12 mouse cellular contexts compared by ENCODE assay signal in the genomic region with DNA sequence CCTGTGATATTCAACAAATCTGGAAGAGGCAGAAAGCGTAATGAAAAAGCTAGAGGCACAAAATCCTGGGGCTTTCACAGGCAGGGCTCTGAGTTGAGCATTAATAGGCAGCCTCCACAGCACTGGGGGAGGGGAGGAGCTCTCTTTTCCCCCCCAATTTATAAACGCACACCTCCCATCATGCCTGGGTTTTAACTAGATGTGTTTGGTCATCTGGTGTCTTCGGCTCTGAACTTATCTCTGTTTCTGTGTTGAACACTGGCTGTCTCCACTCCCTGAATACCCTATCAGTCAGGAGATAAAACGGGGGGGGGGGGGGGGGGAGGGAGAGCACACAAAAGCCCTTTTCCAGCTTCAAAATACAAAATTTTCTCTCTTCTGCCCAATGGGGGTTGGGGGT. TPM values are rescaled to one million over a fixed set of nuclear protein-coding genes. Genes with fewer than 3 reads are reported as not detected.
DNase-seq lines count a peak whose midpoint lies in the region; ATAC-seq and TF ChIP-seq lines count a peak whose summit lies in the region.
"Had no signal": no experiment of that assay in that cellular context is flagged by ENCODE, and none has a peak within 500 bp of the region (broad histone marks: within the 10 kb centered on the region; RNA-seq: fewer than 3 reads in every experiment).

No protein-coding gene starts in this region.

- no peak overlapping the region for H3K4me3 ChIP-seq in lung, embryonic 14.5 days (ENCODE audit: low read depth, low read length)
- H3K4me3 ChIP-seq in hindbrain, embryonic 10.5 days, result peak overlapping the region; percentile 33
- H3K4me3 ChIP-seq: embryonic facial prominence, embryonic 12.5 days had no signal

- no peak for TF ChIP-seq CTCF in lung, embryonic 14.5 days (IDR thresholded peaks at IDR 0.05; ENCODE audit: low read depth)

- H3K36me3 ChIP-seq in lung, embryonic 14.5 days (ENCODE audit: insufficient read depth), result no peaks in the 10 kb centered on the region
- H3K36me3 ChIP-seq in hindbrain, embryonic 10.5 days, result peaks cover 25% of the 10 kb centered on the region
- H3K36me3 ChIP-seq: embryonic facial prominence, embryonic 12.5 days had no signal

- peak; percentile 64 for ATAC-seq in lung, embryonic 14.5 days (ENCODE audit: insufficient read depth)
- ATAC-seq in megakaryocyte progenitor cell, adult 5-6 weeks (replicated peaks; ENCODE audit: poor library complexity), result peak; percentile 63

- no peak overlapping the region for H3K9ac ChIP-seq in lung, embryonic 14.5 days
- H3K9ac ChIP-seq: embryonic facial prominence, embryonic 12.5 days had no signal

- H3K27ac ChIP-seq in lung, embryonic 14.5 days (ENCODE audit: low read depth), result no peak overlapping the region
- peak overlapping the region; percentile 87 for H3K27ac ChIP-seq in hindbrain, embryonic 10.5 days
- H3K27ac ChIP-seq: macrophage had no signal

- 14% methylated on average over 4 of the region's 4 CpGs for WGBS in lung, embryonic 14.5 days
- WGBS in hindbrain, embryonic 10.5 days, result 9% methylated on average over 4 of the region's 4 CpGs

- H3K4me1 ChIP-seq in lung, embryonic 14.5 days (ENCODE audit: insufficient read depth), result no peaks in the 10 kb centered on the region
- H3K4me1 ChIP-seq in hindbrain, embryonic 10.5 days (replicated peaks), result peaks cover 74% of the 10 kb centered on the region

- no peaks in the 10 kb centered on the region for H3K9me3 ChIP-seq in lung, embryonic 14.5 days (ENCODE audit: low read depth, low read length)
- H3K9me3 ChIP-seq in hindbrain, embryonic 10.5 days, result no peaks in the 10 kb centered on the region
- H3K9me3 ChIP-seq: embryonic facial prominence, embryonic 12.5 days had no signal

- DNase-seq in lung, embryonic 14.5 days, result peak; percentile 55
- DNase-seq in lung, adult 18-20 months, result no peak
- DNase-seq in hindbrain, embryonic 10.5 days (ENCODE audit: low spot score), result peak; percentile 58
- DNase-seq in left cerebral cortex, adult 11 months (ENCODE audit: low spot score), result no peak
- no peak for DNase-seq in adrenal gland, adult 8-10 months
- no peak for DNase-seq in spleen, postnatal 10 days (ENCODE audit: low spot score in 2 of 2)
- DNase-seq in urinary bladder, adult 2 months (ENCODE audit: low spot score), result no peak
- DNase-seq: kidney, postnatal 14 days; left cerebral cortex, postnatal 4 days had no signal

- H3K27me3 ChIP-seq in lung, embryonic 14.5 days (ENCODE audit: insufficient read depth, low read length), result no peaks in the 10 kb centered on the region
- H3K27me3 ChIP-seq in hindbrain, embryonic 10.5 days (ENCODE audit: insufficient read depth, poor library complexity, severe bottlenecking), result no peaks in the 10 kb centered on the region
- H3K27me3 ChIP-seq: embryonic facial prominence, embryonic 12.5 days had no signal

- H3K4me2 ChIP-seq in lung, embryonic 14.5 days, result peak overlapping the region; percentile 27; the same call in 1 of the 2 replicates
- H3K4me2 ChIP-seq: embryonic facial prominence, embryonic 12.5 days had no signal

RNA-seq across cellular contexts. Expression of gene Srgap3, which starts 44.3 kb away (rescaled TPM):
- 5.0 and 5.5 TPM in 2 replicates for polyA plus RNA-seq in lung, embryonic 14.5 days (2014; fragmentation: Nextera tagmentation; extraction: Ambion mirVana)
- 28.0 and 34.7 TPM in 2 replicates for polyA plus RNA-seq in hindbrain, embryonic 10.5 days (2016; fragmentation: Nextera tagmentation; extraction: Ambion mirVana)
- 2.0 and 2.5 TPM in 2 replicates for total RNA-seq in megakaryocyte progenitor cell, adult 5-6 weeks (2015)
- 0.79 and 1.9 TPM in 2 replicates for total RNA-seq in megakaryocyte progenitor cell, adult 5-6 weeks (2017)
- total RNA-seq in adrenal gland, adult 8-10 months (2022), result 10 to 100 TPM; 15.5 to 30.7 (median 22.3) TPM
- polyA plus RNA-seq in urinary bladder, adult 2 months (2012; rRNA removed), result 2.5 and 3.6 TPM in 2 replicates

Comparison
In these comparisons a context has a peak if more than half of its experiments do, and no peak if none do; other contexts are left out.
1. DNase-seq: peak in lung, embryonic 14.5 days (single experiment) and hindbrain, embryonic 10.5 days (single experiment); none in lung, adult 18-20 months (0 of 2), left cerebral cortex, adult 11 months (single experiment), adrenal gland, adult 8-10 months (single experiment), spleen, postnatal 10 days (0 of 2) and urinary bladder, adult 2 months (single experiment).